Mouse (Mus musculus) cerebellum, adult 2 months (tissue): ENCODE data around the gene Six4. TPM values are rescaled to one million over a fixed set of nuclear protein-coding genes. Genes with fewer than 3 reads are reported as not detected.
A peak's percentile ranks its signal among the peaks of the same experiment; 100 is the strongest.

Source experiments
- DNase-seq, 2 experiments: peaks; one replicate each; pipeline ENCODE4 v3.0.0; 2021
- H3K27ac ChIP-seq: fragments of 200-500 bp; 2 replicates; pipeline ENCODE4 v1.5.1; 2012; ENCODE audit warnings: low read length, control low read depth, inconsistent platforms; ENCODE audit not compliant: insufficient read depth
- H3K27me3 ChIP-seq: fragments of 200-500 bp; 2 replicates; pipeline ENCODE4 v1.6.1; 2012; ENCODE audit warnings: inconsistent platforms, mild to moderate bottlenecking, low read length, moderate library complexity; ENCODE audit not compliant: control insufficient read depth, insufficient read depth
- H3K4me1 ChIP-seq: fragments of 200-500 bp; 2 replicates; pipeline ENCODE4 v1.6.1; 2011; ENCODE audit warnings: low read length; ENCODE audit not compliant: control insufficient read depth, insufficient read depth
- H3K4me3 ChIP-seq: fragments of 200-500 bp; replicated peaks from 2 replicates; pipeline ENCODE3; 2011; ENCODE audit warnings: mild to moderate bottlenecking, low read depth, low read length, control low read depth; ENCODE audit not compliant: insufficient read depth
- CTCF ChIP-seq: fragments of 200-500 bp; IDR thresholded peaks from 2 replicates; pipeline ENCODE4 v1.5.1; 2011; ENCODE audit warnings: low read depth, mild to moderate bottlenecking, control low read depth, low read length, moderate library complexity, borderline replicate concordance; ENCODE audit not compliant: insufficient read depth
- POLR2A ChIP-seq: fragments of 200-500 bp; IDR thresholded peaks from 2 replicates; pipeline ENCODE4 v1.6.1; 2011; ENCODE audit warnings: low read length, control low read depth, borderline replicate concordance; ENCODE audit not compliant: insufficient read depth
- WGBS: fragments of 180-500 bp; shearing (Covaris S2); methylation state at CpG from one replicate; pipeline ENCODE4 v1.1.7; 2018; 5-methylcytosine and 5-hydroxymethylcytosine counted together
- polyA plus RNA-seq: library from polyadenylated mRNA; depleted of rRNA; stranded (reverse); fragments of >200 nt; gene quantifications from 2 replicates; pipeline ENCODE4 v1.2.3, GENCODE M21; 2012; rRNA removed

Six4 gene
- polyA plus RNA-seq, 1 experiment: 1.6 TPM

- H3K27ac ChIP-seq: no peak overlapping the region
- no peak for TF ChIP-seq CTCF
- no peak for TF ChIP-seq POLR2A
- peaks cover 18% of the 10 kb centered on the region; the same call in 1 of the 2 replicates for H3K27me3 ChIP-seq
- H3K4me3 ChIP-seq: no peak overlapping the region
- peak in 1 of 2 experiments; percentile 33 for DNase-seq
- H3K4me1 ChIP-seq: no peaks in the 10 kb centered on the region
- 7% methylated on average over 34 of the region's 34 CpGs for WGBS
Measured at GRCm38 (mm10) chr12:73052651-73053591, 60.3 kb downstream of the Six4 start.

GRCm38 (mm10) chr12:73052036-73052650 lies 61.1 kb downstream of the Six4 start:
- H3K27ac ChIP-seq: no peak overlapping the region
- H3K4me3 ChIP-seq: no peak overlapping the region
- H3K4me1 ChIP-seq: no peaks in the 10 kb centered on the region
- DNase-seq: peak in 1 of 2 experiments; percentile 16
- TF ChIP-seq CTCF (no peak), POLR2A (no peak)
- 6% methylated on average over 19 of the region's 19 CpGs for WGBS
- H3K27me3 ChIP-seq: peaks cover 20% of the 10 kb centered on the region; the same call in 1 of the 2 replicates

- DNase-seq: no peak
- TF ChIP-seq POLR2A (no peak), CTCF (no peak)
- 2% methylated on average over 15 of the region's 15 CpGs for WGBS
- Histone ChIP-seq H3K27ac (no peak overlapping the region), H3K27me3 (peaks cover 24% of the 10 kb centered on the region; the same call in 1 of the 2 replicates), H3K4me1 (no peaks in the 10 kb centered on the region), H3K4me3 (no peak overlapping the region)
Measured at GRCm38 (mm10) chr12:73050811-73051580, 62.3 kb downstream of the Six4 start.

GRCm38 (mm10) chr12:73050305-73050704 lies 63.0 kb downstream of the Six4 start:
- Histone ChIP-seq H3K27ac (no peak overlapping the region), H3K4me3 (no peak overlapping the region), H3K27me3 (peaks cover 26% of the 10 kb centered on the region; the same call in 1 of the 2 replicates), H3K4me1 (no peaks in the 10 kb centered on the region)
- TF ChIP-seq POLR2A (no peak), CTCF (no peak)
- 3% methylated on average over 13 of the region's 13 CpGs for WGBS
- no peak for DNase-seq

Other genes starting within 250 kb of the Six4 start
- not detected in 2 replicates for gene Six6, start 173.6 kb downstream of the Six4 start, polyA plus RNA-seq
- 6.1 and 9.1 TPM in 2 replicates for gene 4930447C04Rik, start 172.7 kb downstream of the Six4 start, polyA plus RNA-seq
- gene Six1, start 59.6 kb downstream of the Six4 start, polyA plus RNA-seq: 0.10 and 0.27 TPM in 2 replicates
- gene Mnat1, start 10.3 kb upstream of the Six4 start, polyA plus RNA-seq: 15.7 and 15.9 TPM in 2 replicates
- gene Trmt5, start 173.3 kb upstream of the Six4 start, polyA plus RNA-seq: 13.9 and 15.7 TPM in 2 replicates
- 23.6 and 25.9 TPM in 2 replicates for gene Slc38a6, start 173.3 kb upstream of the Six4 start, polyA plus RNA-seq